Mouse (Mus musculus): ENCODE results near the gene Ticam1. TPM values are rescaled to one million over a fixed set of nuclear protein-coding genes. Genes with fewer than 3 reads are reported as not detected.

Ticam1 gene
- polyA plus RNA-seq, 1 experiment from 2014 or later: 11.3 TPM

GRCm38 (mm10) chr17:56255429-56255828 is 21.2 kb downstream of the Ticam1 start:
- H3K27me3 ChIP-seq (replicated peaks; ENCODE audit: control insufficient read depth, insufficient read depth, low read length): no peaks in the 10 kb centered on the region
- H3K9me3 ChIP-seq (ENCODE audit: control insufficient read depth, low read length): no peaks in the 10 kb centered on the region
- 17% methylated on average over 9 of the region's 9 CpGs for WGBS
- no peak overlapping the region for H3K9ac ChIP-seq (ENCODE audit: low read length)
- DNase-seq (ENCODE audit: low spot score): peak; percentile 76
- peak; percentile 10; the same call in 1 of the 2 replicates for ATAC-seq (replicated peaks; ENCODE audit: low FRiP score, low TSS enrichment, low read depth)
- peaks cover 24% of the 10 kb centered on the region for H3K36me3 ChIP-seq (ENCODE audit: control insufficient read depth, insufficient read depth, low read length)
- H3K4me3 ChIP-seq (ENCODE audit: low read depth, low read length): peak overlapping the region; percentile 74; the same call in 1 of the 2 replicates
- H3K4me2 ChIP-seq (ENCODE audit: low read length): peak overlapping the region; percentile 75
- peaks cover 21% of the 10 kb centered on the region for H3K4me1 ChIP-seq (replicated peaks; ENCODE audit: control insufficient read depth, insufficient read depth, low read length)
- H3K27ac ChIP-seq (ENCODE audit: low read depth): peak overlapping the region; percentile 44; the same call in 1 of the 2 replicates

DNA sequence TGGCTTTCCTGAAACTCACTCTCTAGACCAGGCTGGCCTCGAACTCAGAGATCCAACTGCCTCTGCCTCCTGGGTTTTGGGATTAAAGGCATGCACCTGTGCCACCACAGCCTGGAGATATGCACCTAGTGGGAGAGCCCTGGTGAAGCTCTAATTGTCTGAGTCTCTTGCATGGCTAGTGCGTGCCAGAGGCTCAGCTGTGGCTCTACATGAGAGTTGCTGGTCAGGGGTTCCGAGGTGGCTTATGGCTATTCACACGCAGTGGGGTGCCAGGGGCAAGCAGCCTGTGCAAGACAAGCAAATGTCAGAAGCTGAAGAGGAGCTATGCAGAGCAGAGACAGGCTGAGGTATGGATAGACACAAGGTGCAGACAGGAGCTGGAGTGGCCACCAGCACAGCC is 21.9 kb downstream of the Ticam1 start:
- Histone ChIP-seq H3K4me1 (replicated peaks; ENCODE audit: control insufficient read depth, insufficient read depth, low read length) (peaks cover 19% of the 10 kb centered on the region), H3K4me3 (ENCODE audit: low read depth, low read length) (no peak overlapping the region), H3K27ac (ENCODE audit: low read depth) (no peak overlapping the region), H3K36me3 (ENCODE audit: control insufficient read depth, insufficient read depth, low read length) (peaks cover 17% of the 10 kb centered on the region), H3K9ac (ENCODE audit: low read length) (no peak overlapping the region), H3K27me3 (replicated peaks; ENCODE audit: control insufficient read depth, insufficient read depth, low read length) (no peaks in the 10 kb centered on the region), H3K9me3 (ENCODE audit: control insufficient read depth, low read length) (no peaks in the 10 kb centered on the region), H3K4me2 (ENCODE audit: low read length) (no peak overlapping the region)
- 88% methylated on average over 4 of the region's 4 CpGs for WGBS
- DNase-seq (ENCODE audit: low spot score) (no peak), ATAC-seq (replicated peaks; ENCODE audit: low FRiP score, low TSS enrichment, low read depth) (no peak)

DNA sequence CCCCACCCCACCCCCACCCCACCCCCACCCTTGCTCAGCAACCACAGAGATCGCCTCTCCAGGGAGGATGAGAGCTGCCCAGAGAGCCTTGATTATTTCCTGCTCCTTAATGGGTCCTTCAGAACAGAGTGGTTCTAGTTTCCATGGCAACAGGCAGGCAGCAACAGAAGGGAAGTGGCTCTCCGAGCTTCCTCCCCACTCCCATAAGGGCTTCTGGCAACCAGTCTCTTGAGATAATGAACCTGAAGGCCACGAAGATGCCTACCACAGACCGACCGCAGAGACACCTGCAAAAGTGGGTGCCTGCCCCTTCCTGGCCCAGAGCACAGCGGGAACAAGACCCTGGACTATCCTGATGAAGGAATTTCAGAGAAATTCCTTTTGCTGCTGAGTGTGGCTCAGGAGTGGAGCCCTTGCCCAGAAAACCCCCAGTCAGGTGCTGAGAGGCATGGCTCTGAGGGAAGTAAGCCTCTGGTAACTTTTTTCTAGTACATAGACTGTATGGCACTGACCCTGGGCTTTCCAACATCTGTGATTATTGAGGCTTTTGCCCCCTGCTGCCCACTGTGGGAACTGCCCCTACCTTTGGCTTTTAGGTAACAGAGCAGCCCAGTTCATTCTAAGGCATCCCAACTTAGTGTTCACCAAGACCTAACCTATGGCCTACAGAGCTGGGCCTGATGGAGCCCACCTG is 25.3 kb downstream of the Ticam1 start:
- Histone ChIP-seq H3K4me1 (replicated peaks; ENCODE audit: control insufficient read depth, insufficient read depth, low read length) (peaks cover 7% of the 10 kb centered on the region), H3K27ac (ENCODE audit: low read depth) (peak overlapping the region; percentile 62), H3K4me3 (ENCODE audit: low read depth, low read length) (no peak overlapping the region), H3K9ac (ENCODE audit: low read length) (no peak overlapping the region), H3K27me3 (replicated peaks; ENCODE audit: control insufficient read depth, insufficient read depth, low read length) (no peaks in the 10 kb centered on the region), H3K9me3 (ENCODE audit: control insufficient read depth, low read length) (no peaks in the 10 kb centered on the region), H3K4me2 (ENCODE audit: low read length) (no peak overlapping the region), H3K36me3 (ENCODE audit: control insufficient read depth, insufficient read depth, low read length) (no peaks in the 10 kb centered on the region)
- DNase-seq (ENCODE audit: low spot score) (peak; percentile 77), ATAC-seq (replicated peaks; ENCODE audit: low FRiP score, low TSS enrichment, low read depth) (no peak)
- WGBS: 17% methylated on average over 6 of the region's 6 CpGs

DNA sequence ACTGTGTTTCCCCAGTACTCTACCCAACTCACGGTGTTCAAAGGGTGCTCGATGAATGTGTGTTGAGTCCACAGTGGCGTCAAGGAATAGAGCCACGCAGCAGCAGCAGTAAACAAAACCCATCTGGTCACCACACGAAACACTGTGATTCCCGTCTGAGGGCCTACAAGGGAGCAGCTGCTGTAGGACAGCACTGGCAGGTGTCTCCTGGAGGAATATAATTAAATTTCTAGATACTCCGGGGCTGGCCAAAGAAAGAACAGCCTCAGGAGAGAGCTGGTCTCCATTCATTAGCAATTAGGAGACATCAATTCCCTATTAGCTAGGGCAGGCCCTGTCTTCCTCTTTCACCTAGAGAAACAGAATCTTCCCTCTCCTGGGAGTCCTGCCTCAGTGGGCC is 31.0 kb downstream of the Ticam1 start:
- ATAC-seq (replicated peaks; ENCODE audit: low FRiP score, low TSS enrichment, low read depth) (no peak), DNase-seq (ENCODE audit: low spot score) (no peak)
- Histone ChIP-seq H3K4me3 (ENCODE audit: low read depth, low read length) (no peak overlapping the region), H3K9me3 (ENCODE audit: control insufficient read depth, low read length) (no peaks in the 10 kb centered on the region), H3K4me1 (replicated peaks; ENCODE audit: control insufficient read depth, insufficient read depth, low read length) (no peaks in the 10 kb centered on the region), H3K27ac (ENCODE audit: low read depth) (no peak overlapping the region), H3K36me3 (ENCODE audit: control insufficient read depth, insufficient read depth, low read length) (no peaks in the 10 kb centered on the region), H3K4me2 (ENCODE audit: low read length) (no peak overlapping the region), H3K27me3 (replicated peaks; ENCODE audit: control insufficient read depth, insufficient read depth, low read length) (peaks cover 5% of the 10 kb centered on the region; the same call in 1 of the 2 replicates), H3K9ac (ENCODE audit: low read length) (no peak overlapping the region)
- WGBS: 57% methylated on average over 7 of the region's 7 CpGs

GRCm38 (mm10) chr17:56241541-56242401 is 34.8 kb downstream of the Ticam1 start:
- H3K9ac ChIP-seq (ENCODE audit: low read length): no peak overlapping the region
- no peaks in the 10 kb centered on the region for H3K36me3 ChIP-seq (ENCODE audit: control insufficient read depth, insufficient read depth, low read length)
- WGBS: under 1% methylated on average over 33 of the region's 33 CpGs
- H3K4me1 ChIP-seq (replicated peaks; ENCODE audit: control insufficient read depth, insufficient read depth, low read length): no peaks in the 10 kb centered on the region
- no peak overlapping the region for H3K27ac ChIP-seq (ENCODE audit: low read depth)
- peaks cover 5% of the 10 kb centered on the region; the same call in 1 of the 2 replicates for H3K27me3 ChIP-seq (replicated peaks; ENCODE audit: control insufficient read depth, insufficient read depth, low read length)
- H3K4me3 ChIP-seq (ENCODE audit: low read depth, low read length): 0 out of 2 replicates have a peak overlapping the region, but pooled peaks have one; percentile 16
- ATAC-seq (replicated peaks; ENCODE audit: low FRiP score, low TSS enrichment, low read depth) (peak; percentile 65; the same call in 1 of the 2 replicates), DNase-seq (ENCODE audit: low spot score) (peak; percentile 99)
- H3K9me3 ChIP-seq (ENCODE audit: control insufficient read depth, low read length): no peaks in the 10 kb centered on the region
- H3K4me2 ChIP-seq (ENCODE audit: low read length): no peak overlapping the region

GRCm38 (mm10) chr17:56233818-56234469 is 42.6 kb downstream of the Ticam1 start:
- no peak overlapping the region for H3K9ac ChIP-seq (ENCODE audit: low read length)
- H3K4me3 ChIP-seq (ENCODE audit: low read depth, low read length): no peak overlapping the region
- 3% methylated on average over 14 of the region's 14 CpGs for WGBS
- H3K4me1 ChIP-seq (replicated peaks; ENCODE audit: control insufficient read depth, insufficient read depth, low read length): no peaks in the 10 kb centered on the region
- no peaks in the 10 kb centered on the region for H3K36me3 ChIP-seq (ENCODE audit: control insufficient read depth, insufficient read depth, low read length)
- H3K27ac ChIP-seq (ENCODE audit: low read depth): no peak overlapping the region
- ATAC-seq (replicated peaks; ENCODE audit: low FRiP score, low TSS enrichment, low read depth) (peak; percentile 85), DNase-seq (ENCODE audit: low spot score) (peak; percentile 71)
- no peaks in the 10 kb centered on the region for H3K27me3 ChIP-seq (replicated peaks; ENCODE audit: control insufficient read depth, insufficient read depth, low read length)
- H3K4me2 ChIP-seq (ENCODE audit: low read length): no peak overlapping the region
- no peaks in the 10 kb centered on the region for H3K9me3 ChIP-seq (ENCODE audit: control insufficient read depth, low read length)

GRCm38 (mm10) chr17:56233389-56233788 is 43.2 kb downstream of the Ticam1 start:
- Histone ChIP-seq H3K9ac (ENCODE audit: low read length) (no peak overlapping the region), H3K27me3 (replicated peaks; ENCODE audit: control insufficient read depth, insufficient read depth, low read length) (no peaks in the 10 kb centered on the region), H3K4me2 (ENCODE audit: low read length) (no peak overlapping the region), H3K27ac (ENCODE audit: low read depth) (no peak overlapping the region), H3K9me3 (ENCODE audit: control insufficient read depth, low read length) (no peaks in the 10 kb centered on the region), H3K36me3 (ENCODE audit: control insufficient read depth, insufficient read depth, low read length) (no peaks in the 10 kb centered on the region), H3K4me1 (replicated peaks; ENCODE audit: control insufficient read depth, insufficient read depth, low read length) (no peaks in the 10 kb centered on the region), H3K4me3 (ENCODE audit: low read depth, low read length) (no peak overlapping the region)
- ATAC-seq (replicated peaks; ENCODE audit: low FRiP score, low TSS enrichment, low read depth) (0 out of 2 replicates have a peak, but pooled peaks have one; percentile 38), DNase-seq (ENCODE audit: low spot score) (no peak)
- WGBS: 47% methylated on average over 8 of the region's 8 CpGs

DNA sequence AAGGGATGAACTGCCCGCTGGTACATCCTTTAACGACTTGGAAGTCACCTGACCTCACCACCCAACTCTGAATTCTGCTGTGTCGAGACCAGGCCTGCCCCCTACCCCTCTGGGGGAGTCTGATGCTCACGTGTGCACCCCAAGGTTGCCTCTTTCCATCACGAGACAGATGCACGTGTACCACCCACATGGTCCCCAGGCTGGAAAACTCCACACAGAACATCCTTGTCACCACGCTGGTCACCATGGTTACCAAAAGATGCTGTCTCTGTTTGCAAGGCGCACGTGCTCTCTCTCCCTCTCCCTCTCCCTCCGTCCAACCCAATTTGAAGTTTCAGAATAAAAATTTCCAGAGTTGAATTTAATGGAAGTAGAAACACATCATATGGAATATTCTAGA is 46.6 kb downstream of the Ticam1 start:
- H3K4me3 ChIP-seq (ENCODE audit: low read depth, low read length): no peak overlapping the region
- H3K36me3 ChIP-seq (ENCODE audit: control insufficient read depth, insufficient read depth, low read length): no peaks in the 10 kb centered on the region
- WGBS: 63% methylated on average over 10 of the region's 10 CpGs
- H3K9me3 ChIP-seq (ENCODE audit: control insufficient read depth, low read length): no peaks in the 10 kb centered on the region
- no peak overlapping the region for H3K9ac ChIP-seq (ENCODE audit: low read length)
- no peaks in the 10 kb centered on the region for H3K4me1 ChIP-seq (replicated peaks; ENCODE audit: control insufficient read depth, insufficient read depth, low read length)
- ATAC-seq (replicated peaks; ENCODE audit: low FRiP score, low TSS enrichment, low read depth) (no peak), DNase-seq (ENCODE audit: low spot score) (no peak)
- no peak overlapping the region for H3K27ac ChIP-seq (ENCODE audit: low read depth)
- H3K27me3 ChIP-seq (replicated peaks; ENCODE audit: control insufficient read depth, insufficient read depth, low read length): no peaks in the 10 kb centered on the region
- no peak overlapping the region for H3K4me2 ChIP-seq (ENCODE audit: low read length)

All from intestine, embryonic 14.5 days (tissue).